Mouse (Mus musculus) kidney, embryonic 15.5 days (tissue): ENCODE results near the gene Spryd7. TPM values are rescaled to one million over a fixed set of nuclear protein-coding genes. Genes with fewer than 3 reads are reported as not detected.
"Not testable (repeated sequence)": the region's sequence is repeated elsewhere in the genome, so short reads cannot be mapped to it uniquely, and the experiment has no call there.

Source experiments
- ATAC-seq: fragments of 200-750 bp; cut with Nextera tagmentation; replicated peaks from 2 replicates; pipeline ENCODE4 v1.8.0; 2017; ENCODE audit warnings: moderate TSS enrichment; ENCODE audit not compliant: low FRiP score
- H3K27ac ChIP-seq: fragments of 300-500 bp; sonication (generic); 2 replicates; pipeline ENCODE4 v1.5.1; 2015; ENCODE audit warnings: mild to moderate bottlenecking, inconsistent platforms
- H3K27me3 ChIP-seq: fragments of 300-500 bp; sonication (generic); 2 replicates; pipeline ENCODE4 v1.6.1; 2015; ENCODE audit warnings: inconsistent platforms
- H3K36me3 ChIP-seq: fragments of 300-500 bp; sonication (generic); 2 replicates; pipeline ENCODE4 v1.6.1; 2015; ENCODE audit warnings: inconsistent platforms
- H3K4me1 ChIP-seq: fragments of 300-500 bp; sonication (generic); 2 replicates; pipeline ENCODE4 v1.6.1; 2015; ENCODE audit warnings: inconsistent platforms
- H3K4me2 ChIP-seq: fragments of 300-500 bp; sonication (generic); 2 replicates; pipeline ENCODE4 v1.6.1; 2015; ENCODE audit warnings: moderate library complexity, mild to moderate bottlenecking, inconsistent platforms
- H3K4me3 ChIP-seq: fragments of 300-500 bp; sonication (generic); replicated peaks from 2 replicates; pipeline ENCODE4 v1.5.1; 2015; ENCODE audit warnings: mild to moderate bottlenecking, inconsistent platforms
- H3K9ac ChIP-seq: fragments of 300-500 bp; sonication (generic); 2 replicates; pipeline ENCODE4 v1.6.1; 2015; ENCODE audit warnings: mild to moderate bottlenecking, inconsistent platforms
- H3K9me3 ChIP-seq: fragments of 300-500 bp; sonication (generic); replicated peaks from 2 replicates; pipeline ENCODE4 v1.6.1; 2016; ENCODE audit warnings: inconsistent platforms
- WGBS: fragments of 180-500 bp; shearing (Covaris S2); methylation state at CpG from one replicate; pipeline ENCODE4 v1.1.7; 2015; ENCODE audit warnings: mixed read lengths; 5-methylcytosine and 5-hydroxymethylcytosine counted together
- polyA plus RNA-seq: library from polyadenylated mRNA; unstranded; fragments of >200 nt; fragmentation: Nextera tagmentation; extraction: Ambion mirVana; gene quantifications from 2 replicates; pipeline ENCODE4 v1.2.1, GENCODE M21; 2015

Spryd7 gene
- polyA plus RNA-seq = 20.8 and 24.4 TPM in 2 replicates

DNA sequence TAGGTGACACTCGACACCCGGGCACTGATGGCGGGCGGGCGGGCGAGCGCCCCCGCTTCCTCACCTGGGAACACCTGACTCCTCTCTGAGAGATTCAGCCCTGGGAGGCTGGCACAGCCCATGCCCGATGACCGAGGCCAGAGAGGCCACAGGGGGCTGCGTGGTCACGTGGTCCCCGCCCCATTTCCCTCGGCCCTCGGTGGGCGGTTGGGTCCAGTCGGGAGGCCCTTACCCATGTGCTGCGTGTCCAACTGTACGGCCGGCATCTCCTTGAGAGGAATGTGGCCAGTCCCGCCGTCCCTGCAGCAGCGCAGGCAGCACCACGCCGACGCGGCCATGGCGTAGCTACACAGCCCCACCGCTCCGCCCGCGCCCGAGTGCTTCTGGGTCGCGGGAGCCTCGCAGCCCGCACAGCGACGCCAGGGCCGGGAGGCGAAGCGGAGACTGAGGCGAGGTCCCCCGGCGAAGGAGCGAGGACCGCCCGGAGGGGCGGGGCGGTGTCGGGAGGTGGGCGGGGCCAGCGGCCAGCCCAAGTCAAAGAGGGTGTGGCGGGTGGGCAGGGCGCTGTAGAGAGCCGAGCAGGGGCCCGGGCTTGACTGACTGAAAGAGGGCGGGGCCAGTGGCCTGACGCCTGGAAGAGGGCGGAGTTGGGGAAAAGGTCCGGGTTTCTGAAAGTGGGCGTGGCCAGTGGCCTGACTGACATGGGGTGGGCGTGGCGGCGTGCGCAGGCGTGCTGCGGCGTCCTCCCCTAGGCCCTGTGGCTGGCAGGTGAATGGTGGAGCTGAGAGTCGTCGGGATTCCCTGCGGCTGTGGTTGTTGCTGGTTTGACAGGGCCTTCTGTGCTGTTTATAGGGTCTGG lies at the start of gene Spryd7:
Gene Spryd7 (minus strand): TSS at position 598 of the 859 bp plus-strand sequence.
- Histone ChIP-seq H3K27me3 (no peaks in the 10 kb centered on the region), H3K4me2 (peak within 1 kb of the TSS; percentile 96), H3K4me3 (peak within 1 kb of the TSS; percentile 76), H3K4me1 (peaks cover 11% of the 10 kb centered on the region; the same call in 1 of the 2 replicates), H3K27ac (peak within 1 kb of the TSS; percentile 94), H3K36me3 (no peaks in the 10 kb centered on the region), H3K9ac (peak within 1 kb of the TSS; percentile 63), H3K9me3 (peaks cover 4% of the 10 kb centered on the region; the same call in 1 of the 2 replicates)
- under 1% methylated on average over 72 of the region's 72 CpGs for WGBS
- peak; percentile 98 for ATAC-seq

DNA sequence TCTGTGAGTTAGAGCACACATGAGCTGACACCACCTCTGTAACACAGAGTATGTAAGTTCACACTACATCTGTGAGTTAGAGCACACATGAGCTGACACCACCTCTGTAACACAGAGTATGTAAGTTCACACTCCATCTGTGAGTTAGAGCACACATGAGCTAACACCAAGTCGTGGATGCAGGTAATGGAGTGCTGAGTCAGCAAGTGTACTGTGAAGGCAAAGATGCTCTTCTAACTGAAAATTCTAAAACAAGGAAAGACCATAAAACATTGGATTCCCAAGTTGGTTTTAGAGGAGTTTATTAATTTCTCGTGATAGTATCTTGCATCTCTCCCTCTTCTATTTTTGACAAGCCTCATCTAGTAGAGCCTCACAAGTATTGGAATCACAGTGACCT lies 49.4 kb upstream of the Spryd7 start:
- not testable (repeated sequence) for ATAC-seq, H3K9ac ChIP-seq, H3K27ac ChIP-seq, H3K27me3 ChIP-seq, H3K4me2 ChIP-seq, H3K9me3 ChIP-seq, H3K4me1 ChIP-seq, H3K4me3 ChIP-seq
- WGBS = 83% methylated on average over 2 of the region's 2 CpGs
- peaks cover 28% of the 10 kb centered on the region for H3K36me3 ChIP-seq

DNA sequence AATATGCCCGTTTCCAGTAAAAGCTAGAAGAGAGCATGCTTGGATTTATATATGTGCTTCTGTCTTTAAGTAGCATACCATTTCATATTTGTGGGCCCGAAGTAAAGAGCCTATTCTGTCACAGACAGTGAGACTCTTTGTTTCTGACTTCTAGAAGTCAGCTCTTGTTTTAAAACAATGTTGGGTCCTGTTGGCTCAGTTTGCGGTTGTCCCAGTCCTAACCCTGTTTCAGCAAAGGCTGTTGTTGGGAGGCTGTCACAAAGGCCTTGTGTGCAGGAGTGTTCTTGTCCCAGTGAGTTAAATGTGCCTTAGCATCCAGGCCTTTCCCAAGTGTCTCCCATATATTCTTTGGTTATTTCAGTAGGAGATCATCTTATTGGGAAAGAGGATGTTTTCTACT lies 47.4 kb upstream of the Spryd7 start:
- Histone ChIP-seq H3K4me2 (no peak overlapping the region), H3K27ac (no peak overlapping the region), H3K9ac (no peak overlapping the region), H3K9me3 (no peaks in the 10 kb centered on the region), H3K27me3 (no peaks in the 10 kb centered on the region), H3K4me3 (no peak overlapping the region), H3K4me1 (peaks cover 8% of the 10 kb centered on the region), H3K36me3 (peaks cover 28% of the 10 kb centered on the region)
- 86% methylated on average over 3 of the region's 3 CpGs for WGBS
- ATAC-seq = no peak

DNA sequence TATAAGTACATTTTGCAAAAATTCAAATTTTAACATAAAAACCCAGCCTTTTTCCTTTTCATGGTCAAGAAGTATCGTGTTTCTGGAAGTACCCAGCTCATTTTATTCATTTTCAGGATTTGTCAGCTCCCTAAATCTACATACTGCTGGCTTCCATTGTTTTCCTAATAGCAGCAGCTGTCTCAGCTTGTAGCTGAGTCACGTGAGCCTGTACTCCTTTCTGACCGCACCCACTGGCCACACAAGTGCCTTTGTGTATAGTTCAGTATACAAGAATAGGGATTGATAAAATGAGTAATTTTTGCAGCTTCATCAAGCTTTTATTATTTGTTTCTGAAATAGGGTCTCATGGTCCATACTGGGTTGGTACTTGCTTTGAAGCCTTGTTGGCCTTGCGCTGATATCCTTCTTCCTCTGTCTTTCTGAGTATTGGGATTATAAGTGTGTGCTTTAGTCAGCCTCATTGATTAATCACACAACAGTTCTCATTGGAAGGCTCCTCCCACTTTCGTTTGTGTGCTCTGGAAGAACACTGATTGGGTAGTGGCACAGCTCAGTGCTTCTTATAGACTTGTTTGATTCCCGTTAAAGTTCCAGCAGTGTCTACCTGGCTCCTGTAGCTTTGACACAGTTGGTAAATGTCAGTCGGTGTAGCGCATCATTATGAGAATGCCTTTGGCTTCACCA lies 46.5 kb upstream of the Spryd7 start:
- WGBS = 82% methylated on average over 8 of the region's 8 CpGs

DNA sequence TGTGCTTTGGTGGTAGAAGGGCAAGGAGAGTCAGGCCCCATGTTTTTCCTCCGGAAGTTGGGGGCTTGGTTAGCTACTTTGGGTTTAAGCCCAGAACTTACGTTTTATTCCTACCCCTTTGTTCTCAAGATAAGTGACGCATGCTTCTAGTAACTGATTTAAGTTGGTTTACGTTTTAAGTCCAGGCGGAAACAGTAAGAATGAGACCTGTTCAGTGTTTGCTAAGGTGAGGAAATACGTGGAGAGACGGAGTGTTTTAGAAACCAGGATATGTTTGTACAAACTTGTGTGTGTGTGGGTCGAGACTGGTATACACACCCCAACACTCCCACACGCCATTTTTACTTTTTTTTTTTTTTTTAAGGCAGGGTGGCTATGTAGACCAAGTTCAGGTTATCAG lies 44.7 kb upstream of the Spryd7 start:
- Histone ChIP-seq H3K9ac (no peak overlapping the region), H3K4me2 (no peak overlapping the region), H3K4me1 (peaks cover 8% of the 10 kb centered on the region), H3K9me3 (no peaks in the 10 kb centered on the region), H3K36me3 (peaks cover 28% of the 10 kb centered on the region), H3K4me3 (no peak overlapping the region), H3K27ac (no peak overlapping the region), H3K27me3 (no peaks in the 10 kb centered on the region)
- no peak for ATAC-seq
- 84% methylated on average over 9 of the region's 9 CpGs for WGBS

More for the DNA sequence above, 46.5 kb upstream of the Spryd7 start:
- H3K27me3 ChIP-seq = no peaks in the 10 kb centered on the region
- H3K4me2 ChIP-seq = no peak overlapping the region
- H3K4me3 ChIP-seq = no peak overlapping the region
- H3K36me3 ChIP-seq = peaks cover 28% of the 10 kb centered on the region
- no peak overlapping the region for H3K9ac ChIP-seq
- H3K4me1 ChIP-seq = peaks cover 8% of the 10 kb centered on the region
- ATAC-seq = no peak
- no peak overlapping the region for H3K27ac ChIP-seq
- no peaks in the 10 kb centered on the region for H3K9me3 ChIP-seq

DNA sequence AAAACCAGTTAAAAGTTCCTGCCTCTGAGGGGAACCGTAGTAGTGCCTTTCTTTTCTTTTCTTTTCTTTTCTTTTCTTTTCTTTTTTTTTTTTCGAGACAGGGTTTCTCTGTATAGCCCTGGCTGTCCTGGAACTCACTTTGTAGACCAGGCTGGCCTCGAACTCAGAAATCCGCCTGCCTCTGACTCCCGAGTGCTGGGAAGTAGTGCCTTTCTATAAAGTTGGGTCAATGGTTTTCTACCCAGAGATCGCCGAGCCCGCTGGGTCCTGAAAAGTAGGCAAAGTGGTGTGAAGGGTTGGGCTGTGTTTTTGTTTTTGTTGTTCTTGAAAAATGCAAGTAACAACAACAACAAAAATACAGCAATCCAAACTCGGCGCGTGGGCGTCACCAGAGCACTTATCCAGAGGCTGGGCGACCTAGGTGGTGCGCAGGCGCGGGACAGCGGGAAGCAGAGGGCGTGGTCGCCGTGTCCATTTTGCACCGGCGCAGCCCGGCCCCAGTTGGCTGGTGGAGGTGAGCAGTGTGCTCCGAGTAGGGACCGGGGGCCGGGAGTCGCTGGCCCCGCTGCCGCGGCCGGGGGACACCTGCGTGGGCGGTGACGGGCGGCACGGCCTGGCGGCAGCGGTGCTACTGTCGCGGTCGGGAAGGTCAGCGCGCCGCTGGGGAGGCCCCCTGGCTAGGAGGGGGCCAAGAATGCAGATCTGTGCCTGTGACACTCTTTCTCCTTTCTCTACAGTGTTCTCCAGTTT lies 42.5 kb upstream of the Spryd7 start:
- Histone ChIP-seq H3K9ac (peak overlapping the region; percentile 79), H3K4me3 (peak overlapping the region; percentile 81), H3K27me3 (no peaks in the 10 kb centered on the region), H3K27ac (peak overlapping the region; percentile 85), H3K9me3 (no peaks in the 10 kb centered on the region), H3K36me3 (peaks cover 10% of the 10 kb centered on the region; the same call in 1 of the 2 replicates), H3K4me1 (peaks cover 8% of the 10 kb centered on the region), H3K4me2 (peak overlapping the region; percentile 65)
- ATAC-seq = peak; percentile 97
- 4% methylated on average over 44 of the region's 44 CpGs for WGBS

DNA sequence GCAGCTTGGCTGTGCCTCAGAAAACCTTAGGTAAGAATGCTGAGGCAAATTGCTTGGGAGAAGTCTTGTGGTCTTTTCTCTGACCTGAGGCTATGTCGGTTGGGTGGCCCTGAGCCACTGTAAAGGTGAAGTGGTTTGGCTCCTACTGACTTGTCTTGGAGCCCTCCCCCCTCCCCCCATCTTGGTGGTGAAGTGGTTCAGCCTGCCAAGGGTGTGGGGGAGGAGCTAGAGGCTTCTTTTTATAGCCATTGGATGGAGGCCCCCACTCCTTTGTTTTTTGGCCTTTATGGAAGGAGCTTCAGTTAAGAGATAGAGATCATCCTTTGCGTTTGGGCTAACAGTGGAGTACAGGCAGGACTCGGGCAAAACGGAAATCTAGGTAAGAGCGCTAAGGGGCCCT lies 41.3 kb upstream of the Spryd7 start, which contains the start of gene Trim13:
Gene Trim13 (plus strand): TSS at position 280 of the 400 bp plus-strand sequence.
- H3K9ac ChIP-seq = no peak within 1 kb of the TSS
- H3K9me3 ChIP-seq = no peaks in the 10 kb centered on the region
- H3K4me3 ChIP-seq = peak within 1 kb of the TSS; percentile 81
- WGBS = 60% methylated on average over 5 of the region's 5 CpGs
- H3K4me2 ChIP-seq = peak within 1 kb of the TSS; percentile 65
- H3K4me1 ChIP-seq = peaks cover 8% of the 10 kb centered on the region
- H3K27me3 ChIP-seq = no peaks in the 10 kb centered on the region
- H3K36me3 ChIP-seq = no peaks in the 10 kb centered on the region
- ATAC-seq = no peak
- H3K27ac ChIP-seq = no peak within 1 kb of the TSS

DNA sequence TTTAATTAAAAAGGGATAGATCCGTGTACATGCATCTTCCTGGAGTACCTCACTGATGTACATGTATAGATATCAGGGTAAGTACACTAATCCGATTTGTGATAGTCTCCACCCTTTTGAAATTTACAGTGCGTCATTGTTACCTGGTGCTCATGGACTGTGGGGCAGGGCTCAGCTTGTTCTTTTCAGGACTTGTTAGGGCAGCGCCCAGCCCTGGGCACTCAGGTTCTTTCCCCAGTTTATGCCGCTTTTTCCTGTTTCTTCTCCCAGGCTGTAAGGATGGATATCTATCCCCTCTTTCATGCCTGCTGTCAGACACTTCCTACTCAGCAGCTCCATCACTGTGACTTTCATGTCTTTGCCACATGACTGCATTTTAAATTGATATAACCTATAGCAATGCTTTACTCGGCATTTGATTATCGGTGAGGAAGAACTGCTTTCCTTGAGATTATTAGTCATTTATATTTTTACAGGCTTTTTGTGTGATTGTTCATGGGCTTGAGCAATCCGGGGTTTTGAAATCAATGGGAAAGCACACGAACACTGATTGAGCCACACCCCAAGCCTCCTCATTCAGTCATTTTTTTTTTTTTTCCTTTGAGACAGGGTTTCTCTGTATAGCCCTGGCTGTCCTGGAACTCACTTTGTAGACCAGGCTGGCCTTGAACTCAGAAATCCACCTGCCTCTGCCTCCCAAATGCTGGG lies 40.2 kb upstream of the Spryd7 start:
- Histone ChIP-seq H3K36me3 (no peaks in the 10 kb centered on the region), H3K27me3 (no peaks in the 10 kb centered on the region), H3K9ac (no peak overlapping the region), H3K4me1 (peaks cover 8% of the 10 kb centered on the region), H3K4me3 (no peak overlapping the region), H3K27ac (no peak overlapping the region), H3K4me2 (no peak overlapping the region), H3K9me3 (no peaks in the 10 kb centered on the region)
- WGBS = 90% methylated on average over 9 of the region's 9 CpGs
- ATAC-seq = no peak

DNA sequence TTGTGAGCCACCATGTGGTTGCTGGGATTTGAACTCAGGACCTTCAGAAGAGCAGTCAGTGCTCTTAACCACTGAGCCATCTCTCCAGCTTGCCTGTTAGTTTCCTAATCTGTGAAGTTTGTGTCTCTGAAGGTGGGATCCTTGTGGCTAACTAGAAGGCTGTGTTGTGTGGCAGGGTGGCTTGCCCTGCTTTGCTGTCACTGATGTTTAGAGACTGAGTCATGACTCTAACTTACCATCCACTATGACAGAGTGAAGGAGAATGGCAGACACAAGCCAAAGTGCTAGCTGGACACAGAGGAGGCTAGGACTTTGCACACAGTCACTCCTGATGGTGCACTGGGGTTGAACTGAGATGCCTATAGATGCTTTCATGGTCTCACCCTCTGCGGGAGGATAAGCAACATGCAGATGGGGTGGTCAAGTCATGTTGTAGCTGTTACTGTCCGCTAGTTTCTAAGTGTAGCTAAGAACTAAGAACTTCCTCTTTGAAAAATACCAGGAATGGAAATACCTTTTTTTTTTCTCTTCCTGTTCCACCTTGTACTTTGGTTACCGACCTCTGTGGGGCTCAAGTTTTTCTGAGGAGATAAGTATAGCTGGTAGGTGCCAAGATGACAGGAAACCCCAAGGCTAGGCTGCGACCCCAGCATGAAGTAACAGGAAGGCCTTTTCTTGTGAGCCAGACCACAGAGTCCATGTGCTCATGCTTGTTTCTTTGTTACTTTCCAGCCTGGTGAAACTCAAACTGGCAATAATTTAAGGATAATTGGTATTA lies 32.8 kb upstream of the Spryd7 start:
- no peak for ATAC-seq
- 76% methylated on average over 4 of the region's 4 CpGs for WGBS
- Histone ChIP-seq H3K27ac (no peak overlapping the region), H3K9ac (no peak overlapping the region), H3K9me3 (no peaks in the 10 kb centered on the region), H3K36me3 (no peaks in the 10 kb centered on the region), H3K27me3 (no peaks in the 10 kb centered on the region), H3K4me1 (no peaks in the 10 kb centered on the region), H3K4me3 (no peak overlapping the region), H3K4me2 (no peak overlapping the region)

DNA sequence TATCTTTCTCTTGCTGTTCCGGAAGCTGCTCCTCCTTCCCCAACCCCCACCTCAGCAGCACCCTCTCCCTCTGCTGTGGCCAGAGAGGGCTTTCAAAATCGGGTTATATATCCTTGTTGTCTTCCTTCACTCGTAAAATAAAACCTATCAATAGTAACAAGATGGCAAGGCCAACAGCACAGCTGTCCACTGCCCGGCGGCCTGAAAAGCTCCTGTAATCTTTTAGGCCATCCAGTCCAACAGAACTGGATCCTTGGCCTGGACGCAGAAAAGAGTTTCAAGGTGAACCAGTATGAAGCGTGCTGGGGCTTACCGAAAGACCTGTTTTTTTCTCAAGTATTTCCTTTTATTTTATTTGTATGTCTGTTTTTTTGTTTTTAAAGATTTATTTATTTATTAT lies 19.3 kb upstream of the Spryd7 start:
- H3K4me1 ChIP-seq = 0 out of 2 replicates have a peak, but pooled peaks cover 3% of the 10 kb centered on the region
- no peak overlapping the region for H3K4me2 ChIP-seq
- H3K9ac ChIP-seq = no peak overlapping the region
- no peak for ATAC-seq
- no peaks in the 10 kb centered on the region for H3K27me3 ChIP-seq
- H3K27ac ChIP-seq = no peak overlapping the region
- H3K9me3 ChIP-seq = no peaks in the 10 kb centered on the region
- no peaks in the 10 kb centered on the region for H3K36me3 ChIP-seq
- 83% methylated on average over 8 of the region's 8 CpGs for WGBS
- H3K4me3 ChIP-seq = no peak overlapping the region

DNA sequence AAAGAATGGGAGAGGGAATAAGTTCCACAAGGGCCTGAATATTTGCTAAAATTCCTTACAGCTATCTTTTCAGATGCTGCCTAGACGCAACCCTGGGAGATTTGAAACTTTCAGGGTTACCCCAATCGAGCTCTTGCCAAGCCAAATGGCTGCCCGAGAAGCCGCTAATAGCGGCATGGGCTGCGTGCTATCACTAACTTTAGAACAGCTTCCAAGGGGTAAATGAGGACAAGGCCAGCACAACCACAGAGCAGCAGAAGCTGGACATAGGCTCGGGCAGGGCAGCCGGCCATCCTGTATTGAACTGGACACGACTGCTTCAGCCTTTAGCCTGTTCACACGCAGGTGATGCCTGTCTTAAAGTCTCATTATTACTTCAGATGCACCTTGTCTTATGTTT lies 18.4 kb upstream of the Spryd7 start:
- ATAC-seq = no peak
- Histone ChIP-seq H3K9ac (no peak overlapping the region), H3K4me2 (no peak overlapping the region), H3K4me3 (no peak overlapping the region), H3K36me3 (no peaks in the 10 kb centered on the region), H3K27me3 (no peaks in the 10 kb centered on the region), H3K4me1 (0 out of 2 replicates have a peak, but pooled peaks cover 3% of the 10 kb centered on the region), H3K9me3 (no peaks in the 10 kb centered on the region), H3K27ac (no peak overlapping the region)
- WGBS = 86% methylated on average over 10 of the region's 10 CpGs
